Mouse (Mus musculus): ENCODE data around the gene Klhl11. TPM values are rescaled to one million over a fixed set of nuclear protein-coding genes. Genes with fewer than 3 reads are reported as not detected.

Gene Klhl11
- polyA plus RNA-seq, 2 experiments from 2014 or later = 2.2 to 3.0 TPM

Other genes starting within 250 kb of the Klhl11 start
- gene Krt16, start 223.8 kb downstream of the Klhl11 start, polyA plus RNA-seq (2017; shearing (Covaris generic)) = not detected
- 1 to 10 TPM; 1.7 to 6.4 TPM for gene Krt17, start 211.7 kb downstream of the Klhl11 start, polyA plus RNA-seq (2017; shearing (Covaris generic))
- not detected for gene Krt42, start 202.9 kb downstream of the Klhl11 start, polyA plus RNA-seq (2017; shearing (Covaris generic))
- gene Eif1, start 152.9 kb downstream of the Klhl11 start, polyA plus RNA-seq (2017; shearing (Covaris generic)) = 1,000 to 10,000 TPM; 1,870 to 3,129 TPM
- not detected for gene Gast, start 138.3 kb downstream of the Klhl11 start, polyA plus RNA-seq (2017; shearing (Covaris generic))
- gene Hap1, start 116.6 kb downstream of the Klhl11 start, polyA plus RNA-seq (2017; shearing (Covaris generic)) = under 1 TPM in 1 of 2 experiments, not detected in 1; 0.50 TPM
- 1 to 10 TPM in 1 of 2 experiments, under 1 TPM in 1; 0.32 to 1.9 TPM for gene Jup, start 75.0 kb downstream of the Klhl11 start, polyA plus RNA-seq (2017; shearing (Covaris generic))
- gene P3h4, start 57.9 kb downstream of the Klhl11 start, polyA plus RNA-seq (2017; shearing (Covaris generic)) = not detected
- not detected for gene Fkbp10, start 57.0 kb downstream of the Klhl11 start, polyA plus RNA-seq (2017; shearing (Covaris generic))
- 100 to 1,000 TPM; 126 to 156 TPM for gene Nt5c3b, start 30.9 kb downstream of the Klhl11 start, polyA plus RNA-seq (2017; shearing (Covaris generic))
- under 1 TPM; 0.16 to 0.65 TPM for gene Klhl10, start 30.8 kb downstream of the Klhl11 start, polyA plus RNA-seq (2017; shearing (Covaris generic))
- gene Acly, start 55.3 kb upstream of the Klhl11 start, polyA plus RNA-seq (2017; shearing (Covaris generic)) = 100 to 1,000 TPM; 102 to 153 TPM
- under 1 TPM in 1 of 2 experiments, not detected in 1; 0.24 TPM for gene Ttc25, start 72.9 kb upstream of the Klhl11 start, polyA plus RNA-seq (2017; shearing (Covaris generic))
- gene Cnp, start 102.2 kb upstream of the Klhl11 start, polyA plus RNA-seq (2017; shearing (Covaris generic)) = 100 to 1,000 TPM; 185 to 348 TPM
- 10 to 100 TPM; 27.1 to 30.3 TPM for gene Nkiras2, start 146.5 kb upstream of the Klhl11 start, polyA plus RNA-seq (2017; shearing (Covaris generic))
- 100 to 1,000 TPM; 426 to 510 TPM for gene Dnajc7, start 147.4 kb upstream of the Klhl11 start, polyA plus RNA-seq (2017; shearing (Covaris generic))
- gene Zfp385c, start 219.7 kb upstream of the Klhl11 start, polyA plus RNA-seq (2017; shearing (Covaris generic)) = under 1 TPM in 1 of 2 experiments, not detected in 1; 0.23 TPM
- gene Dhx58, start 231.5 kb upstream of the Klhl11 start, polyA plus RNA-seq (2017; shearing (Covaris generic)) = 10 to 100 TPM; 31.6 to 60.3 TPM
- gene Kat2a, start 239.7 kb upstream of the Klhl11 start, polyA plus RNA-seq (2017; shearing (Covaris generic)) = 10 to 100 TPM; 11.1 to 13.2 TPM
- 1 to 10 TPM in 1 of 2 experiments, not detected in 1; 1.0 TPM for gene Hspb9, start 241.1 kb upstream of the Klhl11 start, polyA plus RNA-seq (2017; shearing (Covaris generic))

Data from CD4-positive, CD25-positive, alpha-beta regulatory T cell, adult 4 months (primary cell).